Mouse (Mus musculus) spleen, postnatal 4 days (tissue): ENCODE data around the gene Rnaset2b.
"Not testable (repeated sequence)": the region's sequence is repeated elsewhere in the genome, so short reads cannot be mapped to it uniquely, and the experiment has no call there.

Experiments
- DNase-seq, 2 experiments: peaks; one replicate each; pipeline ENCODE4 v3.0.0; 2022; ENCODE audit warnings: low spot score in 2 of 2

Gene Rnaset2b

DNA sequence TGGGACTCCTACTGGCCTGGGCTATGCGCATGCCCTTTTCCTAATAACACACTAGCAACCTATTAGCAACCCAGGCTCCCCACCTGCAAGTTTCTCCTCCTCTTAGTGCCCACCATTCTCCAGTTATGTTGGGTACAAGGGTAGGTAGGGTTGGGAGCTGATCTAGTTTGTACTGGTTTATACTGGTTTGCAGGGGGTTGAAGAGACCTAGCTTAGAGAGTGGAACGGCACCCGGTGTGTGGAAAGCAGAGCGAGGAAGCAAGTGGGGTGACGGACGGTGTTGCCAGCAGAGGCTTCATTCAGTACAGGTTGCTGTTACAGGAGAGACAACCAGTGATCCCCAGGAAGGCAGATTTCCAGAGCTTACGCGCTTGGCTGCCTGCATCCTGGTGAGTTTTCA is at the start of gene Rnaset2b:
Gene Rnaset2b (plus strand): TSS at position 301 of the 400 bp plus-strand sequence.
- DNase-seq, result not testable (repeated sequence)

DNA sequence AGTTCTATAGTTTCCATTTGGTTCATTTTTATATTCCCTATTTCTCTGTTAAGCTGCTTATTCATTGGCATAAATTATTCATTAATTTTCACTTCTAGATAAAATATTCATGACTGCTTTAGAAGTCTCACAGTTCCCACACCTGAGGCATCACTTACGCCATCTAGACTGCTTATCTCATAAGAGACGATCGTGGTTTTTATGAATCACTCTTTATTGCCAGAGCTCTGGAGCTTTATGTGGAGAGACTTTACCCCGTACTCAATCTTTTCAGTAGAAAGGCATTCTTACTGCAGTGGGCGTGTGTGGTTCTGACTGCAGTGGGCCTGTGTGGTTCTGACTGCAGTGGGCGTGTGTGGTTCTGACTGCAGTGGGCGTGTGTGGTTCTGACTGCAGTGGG is 38.8 kb upstream of the Rnaset2b start:
- DNase-seq, result not testable (repeated sequence)

DNA sequence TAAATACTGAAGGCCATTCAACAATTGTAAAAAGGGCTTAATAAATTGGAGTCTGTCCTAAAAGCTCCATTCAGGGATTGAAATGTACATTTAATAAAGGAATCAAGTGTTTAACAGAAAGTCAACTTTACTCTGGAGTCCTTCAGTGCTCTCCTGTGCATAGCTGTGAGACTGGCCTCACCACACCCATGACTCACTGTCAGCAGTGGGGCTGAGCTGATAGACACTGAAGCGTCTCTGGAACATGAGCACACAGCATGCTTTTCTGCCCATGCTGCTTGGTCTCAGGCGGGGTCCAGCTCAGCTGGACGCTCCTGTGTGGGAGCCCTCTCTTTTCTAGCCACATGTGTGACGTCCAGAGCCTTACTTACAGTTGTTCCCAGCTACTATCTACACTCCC is 27.9 kb upstream of the Rnaset2b start:
- not testable (repeated sequence) for DNase-seq

DNA sequence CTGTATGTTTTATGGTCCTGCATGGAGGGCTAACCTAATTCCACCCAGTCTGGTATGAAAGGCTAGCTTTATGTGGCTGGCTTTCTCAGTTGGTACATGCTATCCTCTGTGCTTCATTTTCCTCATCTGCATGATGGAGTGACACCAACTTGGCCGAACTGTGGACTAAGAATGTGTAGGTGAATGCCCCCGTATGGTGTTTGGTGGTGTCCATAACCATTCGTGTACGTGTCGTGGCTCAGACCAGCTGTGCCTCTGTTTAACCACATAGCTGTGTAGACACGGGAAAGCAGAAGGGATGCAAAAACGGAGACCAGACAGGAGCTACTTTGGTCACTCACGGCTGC is 22.8 kb upstream of the Rnaset2b start:
- not testable (repeated sequence) for DNase-seq

DNA sequence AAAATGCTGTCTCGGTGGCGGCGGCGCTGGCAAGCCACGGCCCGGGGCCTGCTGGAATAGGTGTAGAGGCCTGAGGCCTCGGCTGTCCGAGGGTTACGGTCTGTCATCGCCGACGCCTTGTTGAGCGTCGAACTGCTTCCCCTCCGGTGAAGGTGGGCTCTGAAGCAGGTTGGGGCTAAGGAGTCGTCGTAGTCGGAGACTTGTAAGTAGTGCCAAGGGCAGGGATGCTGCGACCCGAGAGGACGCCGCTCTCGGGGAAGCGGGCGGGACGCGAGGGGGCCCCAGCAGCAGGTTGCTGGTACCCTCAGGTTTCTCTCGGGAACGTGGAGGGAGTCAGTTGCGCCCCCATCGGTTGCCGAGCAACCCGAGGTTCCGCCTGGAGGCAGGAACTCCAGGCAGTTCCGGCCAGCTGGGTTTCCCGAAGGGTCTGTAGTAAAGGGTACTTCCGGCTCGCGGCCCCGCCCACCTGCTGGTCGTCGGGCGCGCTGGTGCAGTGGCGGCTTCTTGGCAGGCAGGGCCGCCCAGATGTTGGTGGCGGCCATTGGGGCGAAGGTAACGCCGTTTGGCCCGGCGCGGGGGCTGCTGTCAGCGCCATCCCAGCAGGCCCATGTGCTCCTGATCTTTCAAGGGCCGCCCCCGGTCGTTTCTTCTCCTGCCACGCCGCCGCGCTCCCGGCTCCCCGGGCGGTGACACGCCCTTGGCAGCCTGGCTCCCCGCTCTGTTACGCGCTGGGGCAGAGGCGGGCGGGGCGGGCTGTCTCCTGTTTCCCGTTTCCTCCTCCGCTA is 22.3 kb upstream of the Rnaset2b start, which contains the start of gene Rsph3b:
Gene Rsph3b (minus strand): TSS at position 699 of the 785 bp plus-strand sequence.
- peak; percentile 68 to 85 for DNase-seq

DNA sequence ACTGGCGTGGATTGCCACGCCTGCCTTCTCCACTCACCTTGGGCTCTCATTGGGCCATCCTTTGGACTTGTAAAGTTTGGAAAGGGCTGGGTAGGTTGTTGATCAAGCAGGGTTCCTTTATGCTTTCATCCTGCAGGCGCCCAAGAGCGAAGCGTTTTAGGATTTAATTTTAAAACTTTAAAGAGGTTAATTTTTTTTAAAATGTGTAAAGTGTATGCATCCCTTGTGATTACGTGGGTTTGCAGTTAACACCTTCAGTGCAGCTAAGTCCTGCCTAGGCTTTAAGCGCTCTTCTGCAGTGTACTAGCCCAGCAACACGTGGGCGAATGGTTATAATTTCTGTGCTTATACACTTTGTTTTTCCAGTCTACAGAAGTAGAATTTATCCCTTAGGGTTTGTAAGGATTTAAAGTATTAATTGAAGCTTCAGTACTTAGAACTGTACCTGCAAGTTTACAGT is 21.6 kb upstream of the Rnaset2b start:
- DNase-seq, result not testable (repeated sequence)

DNA sequence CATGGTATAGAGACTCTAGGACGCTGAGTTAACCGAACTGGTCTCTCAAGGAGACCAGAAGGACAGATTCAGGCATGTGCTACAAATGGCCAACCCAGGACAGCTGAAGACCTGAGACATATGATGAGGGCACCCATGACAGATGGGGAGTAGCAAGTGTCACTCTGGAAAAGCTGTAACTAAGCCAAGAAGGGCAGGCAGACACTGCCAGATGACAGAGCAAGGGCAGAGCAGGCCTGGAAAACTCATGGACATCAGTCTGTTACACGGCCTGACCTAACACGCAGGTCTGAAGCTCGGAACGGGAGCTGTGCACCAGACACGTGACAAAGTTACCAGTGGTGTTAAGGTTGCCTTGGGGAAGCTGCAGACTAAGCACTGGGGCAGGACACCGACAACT is 11.6 kb upstream of the Rnaset2b start:
- not testable (repeated sequence) for DNase-seq

DNA sequence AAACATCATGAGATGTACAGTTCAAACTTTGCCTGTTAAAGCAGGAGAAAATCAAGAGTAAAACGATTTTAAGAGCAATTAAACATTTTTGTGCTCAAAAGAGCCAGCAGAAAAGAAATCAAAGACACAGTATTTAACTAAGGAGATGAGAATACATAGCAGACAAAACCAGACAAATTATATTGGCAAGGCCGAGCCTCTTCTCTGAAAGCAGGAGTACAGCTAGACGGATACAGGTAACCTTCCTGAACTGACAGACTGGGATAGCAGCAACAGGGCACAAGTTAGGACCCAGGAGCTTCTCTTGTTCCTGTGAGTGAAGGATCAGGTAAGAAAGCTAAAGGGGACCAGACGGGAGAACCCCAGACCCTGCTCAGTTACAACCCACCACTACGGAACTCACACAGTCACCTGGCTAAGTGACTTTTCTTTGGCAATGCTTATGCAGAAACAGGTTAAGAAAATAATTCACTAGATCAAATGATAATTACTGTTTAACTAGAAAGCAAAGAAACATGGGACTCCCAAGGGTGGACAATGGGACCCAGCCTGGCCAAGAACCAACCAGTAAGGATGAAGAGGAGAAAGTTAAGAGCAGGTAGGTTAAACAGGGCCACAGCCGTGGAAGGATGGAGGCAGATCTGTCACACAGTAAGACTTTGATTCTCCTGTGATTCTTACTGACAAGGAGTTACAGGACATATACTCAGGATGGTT is 10.7 kb upstream of the Rnaset2b start:
- DNase-seq, result not testable (repeated sequence)

DNA sequence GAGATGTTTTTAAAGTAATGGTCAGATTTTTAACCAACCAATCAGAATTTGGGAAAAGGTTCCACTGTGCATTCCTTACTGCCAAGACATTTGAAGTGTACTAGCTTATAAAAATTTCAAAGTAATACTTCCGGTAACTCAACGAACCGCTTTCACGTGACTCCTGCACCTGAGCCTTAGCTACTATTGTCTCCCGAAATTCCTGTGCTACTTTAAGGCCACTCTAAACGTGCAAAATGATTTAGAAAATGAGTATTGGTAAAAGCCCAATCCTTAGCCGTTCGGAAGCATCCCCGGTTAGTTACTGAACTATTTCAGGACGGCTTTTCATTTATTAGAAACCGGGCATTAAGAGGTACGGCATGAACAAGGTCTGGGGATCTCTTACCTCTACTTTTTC is 10.1 kb upstream of the Rnaset2b start:
- DNase-seq, result not testable (repeated sequence)

DNA sequence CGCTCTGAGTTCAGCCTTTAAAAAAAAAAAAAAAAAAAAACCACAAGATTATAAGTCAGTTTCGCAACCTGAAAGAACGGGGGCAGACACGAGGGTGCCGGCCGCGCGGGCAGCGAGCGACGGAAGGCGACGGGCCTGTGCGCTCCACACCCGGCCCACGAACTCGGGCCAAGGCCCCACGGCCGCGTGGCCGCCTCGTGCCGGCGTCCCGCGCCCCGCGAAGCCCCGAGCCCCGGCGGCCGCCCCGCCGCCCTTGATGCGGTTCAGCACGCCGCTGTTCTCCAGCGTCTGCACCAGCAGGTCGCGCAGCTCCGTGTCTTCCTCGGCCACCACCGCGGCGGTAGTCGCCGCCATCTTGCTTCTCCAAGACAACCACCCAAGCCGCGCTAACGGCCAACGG is 9.7 kb upstream of the Rnaset2b start, which contains the start of gene Tagap1:
Gene Tagap1 (minus strand): TSS at position 381 of the 400 bp plus-strand sequence.
- DNase-seq, result peak; percentile 37 to 75

DNA sequence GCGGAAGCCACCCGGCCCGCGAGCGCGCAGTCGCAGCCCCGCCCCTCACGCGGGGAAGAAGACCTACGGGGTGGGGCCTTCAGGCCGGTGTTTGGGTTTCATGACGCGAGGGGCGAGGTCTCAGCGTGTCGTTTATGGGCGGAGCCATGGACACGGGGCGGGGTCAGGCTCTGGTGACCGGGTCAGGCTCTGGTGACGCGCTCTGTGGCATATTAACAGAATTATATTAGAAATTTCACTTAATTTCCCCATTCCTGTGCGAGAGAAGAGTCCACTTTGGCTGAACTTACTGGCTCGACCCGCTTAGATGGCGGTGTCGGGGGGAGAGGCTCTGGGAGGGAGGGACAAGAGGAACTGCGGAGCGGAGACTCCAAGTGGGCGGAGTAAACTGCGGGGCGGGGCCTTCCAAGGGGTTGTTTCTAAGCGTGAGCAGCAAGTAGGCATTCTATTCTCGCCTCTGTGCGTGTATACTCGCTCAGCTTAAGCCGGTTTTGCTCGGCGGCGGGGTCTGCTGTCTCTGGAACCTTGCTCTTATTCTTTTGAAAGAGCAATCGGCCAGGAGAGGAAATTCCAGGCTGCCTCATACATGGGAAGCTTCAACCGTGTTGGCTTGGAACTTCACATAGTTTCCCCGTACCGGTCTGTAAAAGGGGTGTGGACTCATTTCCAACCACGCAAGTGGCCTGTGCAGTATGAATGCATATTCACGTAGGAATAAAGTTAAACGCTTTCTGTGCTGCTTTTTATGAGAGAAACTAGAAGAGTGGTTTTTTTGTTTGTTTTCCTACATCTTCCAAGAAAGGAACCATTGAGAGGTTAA is 9.0 kb upstream of the Rnaset2b start:
- DNase-seq, result not testable (repeated sequence)

DNA sequence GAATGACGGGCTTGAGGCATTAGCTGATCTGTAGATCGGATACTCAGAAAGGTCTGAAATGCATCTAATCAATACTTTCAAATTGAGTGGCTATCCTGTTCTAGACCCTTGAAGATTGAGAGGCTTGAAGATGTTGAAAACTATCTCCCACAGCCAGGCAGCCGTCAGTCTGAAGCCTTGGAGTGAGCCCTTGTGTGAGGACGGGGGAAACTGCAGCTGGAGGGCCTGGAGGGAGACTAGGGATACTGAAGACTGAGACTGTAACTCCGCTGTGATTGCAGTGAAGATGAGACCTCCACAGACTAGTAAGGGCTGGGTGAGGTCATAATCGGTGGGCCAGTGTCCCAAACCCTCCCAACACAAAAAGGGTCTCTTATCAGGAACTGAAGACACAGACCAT is 8.1 kb upstream of the Rnaset2b start:
- peak in 1 of 2 experiments; percentile 63 for DNase-seq

DNA sequence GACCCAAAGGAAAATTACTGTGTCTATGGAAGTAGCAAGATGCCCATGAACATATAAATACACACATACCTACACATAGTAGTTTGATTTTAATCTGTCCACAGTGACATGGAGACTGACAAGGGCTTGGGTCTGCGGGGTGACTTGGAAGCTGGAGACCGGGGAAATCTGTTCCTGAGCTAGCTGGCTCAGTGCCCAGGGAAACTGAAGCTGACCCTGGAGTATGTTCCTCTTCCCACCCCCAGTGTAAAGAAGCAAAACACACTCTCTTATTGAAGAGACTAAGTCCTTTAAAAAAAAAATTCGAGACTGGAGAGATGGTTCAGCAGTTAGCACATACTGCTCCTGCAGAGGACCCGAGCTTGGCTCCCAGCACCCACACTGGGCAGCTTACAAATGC is 7.5 kb upstream of the Rnaset2b start:
- not testable (repeated sequence) for DNase-seq

DNA sequence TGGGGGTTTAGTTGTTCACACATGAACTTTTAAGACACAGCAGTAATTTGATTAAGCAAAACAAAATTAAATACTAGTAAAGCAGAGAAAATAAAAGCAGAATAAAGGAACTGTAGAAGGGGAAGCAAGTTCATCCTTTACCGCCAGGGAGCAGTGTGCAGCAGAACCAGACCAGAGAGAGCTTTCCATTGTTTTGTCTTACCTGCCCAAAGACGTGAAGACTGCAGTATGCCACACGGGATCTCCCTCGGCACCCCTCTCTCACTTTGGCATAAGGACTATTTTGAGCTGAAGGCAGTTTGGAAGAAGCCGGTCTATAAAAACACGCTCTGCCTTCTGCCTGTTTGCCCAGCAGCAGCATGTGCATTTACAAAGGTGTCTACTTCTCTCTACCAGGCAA is 5.1 kb upstream of the Rnaset2b start:
- DNase-seq, result not testable (repeated sequence)

DNA sequence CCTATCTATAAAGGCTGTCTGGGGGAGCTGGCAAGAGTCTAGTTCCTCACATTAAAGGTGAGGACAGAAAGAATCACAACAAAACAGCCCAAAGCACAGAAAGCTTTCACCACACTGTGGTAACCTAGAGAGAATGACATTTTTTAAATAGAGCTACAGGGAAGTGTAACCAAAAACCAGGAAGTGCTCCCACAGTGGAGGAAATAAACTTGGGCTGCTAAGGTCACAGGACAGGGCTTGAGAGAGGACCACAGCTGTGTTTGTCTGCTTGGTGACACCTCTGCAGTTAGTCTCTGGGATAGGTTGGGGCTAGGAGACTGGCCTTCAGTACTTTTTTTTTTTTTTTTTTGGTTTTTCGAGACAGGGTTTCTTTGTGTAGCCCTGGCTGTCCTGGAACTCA is 2.8 kb upstream of the Rnaset2b start:
- not testable (repeated sequence) for DNase-seq

DNA sequence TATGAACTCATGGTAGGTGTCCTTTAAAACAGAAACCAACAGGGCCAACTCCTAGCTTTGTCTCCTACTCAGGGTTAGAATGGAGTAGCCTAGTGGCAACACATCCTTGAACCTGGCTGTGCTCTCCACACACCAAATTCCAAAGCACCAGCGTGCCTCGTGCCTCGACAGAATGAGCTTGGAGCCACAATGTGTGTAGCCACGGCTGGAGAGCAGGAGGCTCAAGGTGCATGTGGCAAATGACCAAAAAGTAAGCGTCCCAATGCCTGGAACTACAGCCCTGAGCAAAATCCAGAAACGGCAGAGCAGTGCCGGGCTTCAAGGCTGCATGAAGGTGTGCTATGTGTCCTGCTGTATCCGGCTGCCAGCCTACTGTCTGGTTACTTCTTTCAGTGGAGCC is 804 bp downstream of the Rnaset2b start:
- not testable (repeated sequence) for DNase-seq

DNA sequence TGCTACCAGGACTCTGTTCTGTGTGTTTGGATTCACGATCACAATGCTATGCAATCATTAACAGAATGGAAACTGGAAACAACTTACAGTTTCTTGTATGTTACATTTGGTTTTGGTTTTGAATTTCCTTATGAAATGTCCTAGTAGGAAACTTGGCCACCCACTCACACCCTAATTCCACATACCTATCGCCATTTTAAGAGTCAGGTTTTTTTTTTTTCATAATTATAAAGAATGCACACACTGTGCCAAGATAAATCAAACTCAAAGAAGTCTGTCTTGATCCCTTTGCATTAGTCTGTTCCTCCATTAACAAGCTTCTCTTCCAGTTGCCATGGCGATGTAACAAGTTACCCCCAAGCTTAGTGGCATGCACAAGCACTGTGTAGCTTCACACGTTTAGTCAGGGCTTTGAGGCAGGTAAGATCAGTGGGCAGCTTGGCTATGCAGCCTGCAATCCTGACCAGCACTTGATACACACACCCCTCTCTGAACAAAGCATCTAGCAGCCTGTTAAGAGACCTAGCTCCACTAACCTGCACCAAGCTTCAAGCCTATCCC is 2.5 kb downstream of the Rnaset2b start:
- not testable (repeated sequence) for DNase-seq

DNA sequence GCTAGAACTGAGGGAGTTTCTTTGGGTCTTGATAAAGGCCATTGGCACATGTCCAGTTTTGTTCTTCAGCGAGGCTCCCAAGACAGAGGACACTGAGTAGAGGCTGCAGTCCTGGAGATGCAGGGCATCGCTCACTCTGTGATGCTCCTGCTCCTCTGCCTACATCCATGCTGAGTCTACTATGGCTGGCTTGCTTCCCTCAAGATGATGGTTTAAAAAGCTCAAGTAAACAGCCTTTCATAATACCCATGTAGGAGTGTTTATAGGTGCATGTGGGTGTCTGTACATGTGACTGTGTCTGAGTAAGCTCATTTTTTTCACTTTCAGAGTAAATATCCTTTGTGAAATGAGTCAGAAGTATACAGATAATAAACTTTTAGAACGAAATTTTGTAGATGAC is 4.6 kb downstream of the Rnaset2b start:
- DNase-seq, result not testable (repeated sequence)

DNA sequence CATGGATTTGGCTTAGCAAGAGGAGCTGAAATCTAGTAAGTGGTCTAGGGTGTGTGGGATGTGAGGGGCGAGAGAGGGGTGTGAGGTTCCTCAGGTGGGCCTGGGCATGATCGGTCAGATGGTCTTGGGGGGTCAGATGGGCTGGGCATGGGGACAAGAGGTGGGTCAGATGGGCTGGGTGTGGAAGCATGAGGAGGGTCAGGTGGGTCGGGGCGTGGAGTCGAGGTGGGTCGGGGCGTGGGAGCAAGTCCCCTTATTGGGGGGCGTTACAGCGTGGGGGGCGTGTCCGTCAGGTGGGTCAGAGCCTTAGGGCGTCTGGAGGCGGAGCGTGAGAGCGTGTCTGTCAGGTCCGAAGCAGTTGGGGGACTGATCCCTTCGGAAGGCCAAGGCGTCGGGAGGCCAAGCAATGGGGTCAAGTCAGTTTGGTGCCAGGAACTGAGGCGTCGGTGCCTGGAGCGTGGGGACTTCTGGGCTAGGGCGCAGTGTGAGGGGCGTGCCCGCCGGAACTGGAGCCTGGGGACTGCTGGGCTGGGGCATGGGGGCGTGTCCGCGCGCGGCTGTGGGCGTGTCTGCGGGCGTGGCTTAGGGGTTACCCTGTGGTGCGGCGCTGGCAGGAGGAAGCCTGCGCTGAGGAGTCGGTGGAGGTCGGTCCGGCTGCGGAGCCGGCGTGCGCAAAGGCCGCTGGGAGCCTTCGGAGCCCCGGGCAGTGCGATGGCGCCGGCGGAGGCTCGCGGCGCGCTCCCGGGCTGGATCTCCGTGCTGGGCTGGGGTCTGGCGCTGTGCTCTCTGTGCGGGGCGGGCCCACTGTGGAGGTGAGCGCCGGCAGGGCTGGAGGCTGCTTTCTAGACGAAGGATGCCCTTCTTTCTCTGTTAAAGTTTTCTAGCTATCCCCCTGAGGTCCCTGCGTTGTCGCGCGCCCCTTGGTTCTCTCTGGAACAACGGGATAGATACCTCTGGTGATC is 8.1 kb downstream of the Rnaset2b start, which contains the start of gene Gm49721:
Gene Gm49721 (plus strand): TSS at position 618 of the 962 bp plus-strand sequence.
- peak; percentile 75 to 82 for DNase-seq

DNA sequence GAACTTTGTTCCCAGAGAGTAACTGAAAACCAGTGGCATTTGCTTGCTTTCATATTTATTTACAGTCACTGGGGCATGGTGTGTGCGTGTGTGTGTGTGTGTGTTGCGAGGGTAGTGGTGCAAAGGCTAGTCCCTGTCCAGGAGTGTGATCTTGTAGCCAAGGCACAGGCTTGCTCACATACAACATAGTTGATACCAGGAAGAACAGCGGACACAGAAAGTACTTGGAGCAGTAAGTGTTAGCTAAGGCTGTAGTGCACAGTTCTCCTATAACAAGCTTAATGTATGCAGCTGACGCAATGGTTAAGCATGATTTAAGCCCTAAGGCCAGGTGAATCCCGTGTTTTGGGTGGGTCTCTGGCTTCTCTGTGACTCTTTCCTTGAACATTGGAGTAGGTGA is 8.9 kb downstream of the Rnaset2b start:
- not testable (repeated sequence) for DNase-seq
